Mouse (Mus musculus): Measurements from ENCODE around the gene Tmem239.

- TF ChIP-seq CTCF (IDR thresholded peaks at IDR 0.05; ENCODE audit: low read depth, low read length) (no peak), TAL1 (conservative IDR thresholded peaks at IDR 0.05; ENCODE audit: low read depth, low read length) (no peak), GATA1 (IDR thresholded peaks at IDR 0.05; ENCODE audit: borderline replicate concordance, low read length) (no peak)
Measured at GRCm38 (mm10) chr2:130367386-130367785, 38.9 kb upstream of the Tmem239 start.
